Mouse (Mus musculus) bone marrow macrophage, adult 2 months (primary cell): ENCODE data around the gene Foxd2. TPM values are rescaled to one million over a fixed set of nuclear protein-coding genes. Genes with fewer than 3 reads are reported as not detected.

Experiments
- H3K27ac ChIP-seq: 2 replicates; pipeline ENCODE4 v1.5.1; 2012; ENCODE audit warnings: low read depth, low read length; ENCODE audit not compliant: insufficient read depth
- H3K4me1 ChIP-seq: 2 replicates; pipeline ENCODE4 v1.6.1; 2012; ENCODE audit warnings: low read length; ENCODE audit not compliant: control insufficient read depth, insufficient read depth
- H3K4me3 ChIP-seq: 2 replicates; pipeline ENCODE4 v1.5.1; 2012; ENCODE audit warnings: mild to moderate bottlenecking, low read length, moderate library complexity; ENCODE audit not compliant: insufficient read depth
- CTCF ChIP-seq: IDR thresholded peaks from 2 replicates; pipeline ENCODE4 v1.5.1; 2012; ENCODE audit warnings: low read depth, mild to moderate bottlenecking, low read length, moderate library complexity
- POLR2A ChIP-seq: IDR thresholded peaks from 2 replicates; pipeline ENCODE4 v1.6.1; 2012; ENCODE audit warnings: mild to moderate bottlenecking, low read depth, low read length, borderline replicate concordance
- polyA plus RNA-seq: library from polyadenylated mRNA; stranded (reverse); fragments of >200 nt; gene quantifications from 2 replicates; pipeline ENCODE4 v1.2.4, GENCODE M21; 2012; ENCODE audit not compliant: missing spikeins, insufficient read depth, insufficient read length

Foxd2 gene
- polyA plus RNA-seq, 1 experiment, result 0.98 TPM

DNA sequence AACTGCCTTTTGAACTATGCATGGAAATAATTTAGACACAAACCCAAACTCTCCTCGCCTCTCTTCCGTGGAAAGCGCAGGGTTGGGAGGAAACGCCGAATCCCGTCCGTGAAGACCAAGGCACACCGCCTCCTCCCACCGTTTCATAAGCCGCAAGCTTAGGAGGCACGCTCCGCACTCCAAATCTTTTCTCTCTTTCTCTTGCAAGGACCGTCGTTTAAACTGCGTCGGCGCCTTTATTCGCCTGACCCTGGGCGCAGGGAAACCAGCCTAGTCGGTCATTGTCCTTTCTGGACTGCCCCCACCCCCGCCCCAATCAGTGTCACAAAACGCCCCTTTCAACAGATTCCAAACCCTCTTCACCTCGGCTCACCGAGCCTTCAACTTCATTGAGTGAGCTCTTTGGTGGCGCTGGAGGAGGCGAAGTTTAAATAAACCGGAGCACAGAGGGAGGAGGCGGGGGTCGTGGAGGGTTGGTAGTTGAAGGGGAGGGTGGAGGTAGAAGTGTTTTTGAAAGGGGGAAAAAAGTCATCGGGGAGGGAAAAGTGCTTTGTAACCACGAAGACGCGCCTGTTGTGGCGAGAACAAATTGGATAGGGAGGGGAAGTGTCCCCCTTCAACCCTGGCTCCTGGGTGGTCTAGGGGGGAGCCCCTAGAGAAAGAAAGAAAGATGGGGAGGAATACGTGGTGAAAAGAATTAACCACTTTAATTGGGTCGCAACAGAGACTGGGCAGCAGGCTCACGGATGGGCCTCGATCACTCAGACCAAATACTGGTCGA lies 5.8 kb downstream of the Foxd2 start:
- H3K4me1 ChIP-seq, result no peaks in the 10 kb centered on the region
- no peak overlapping the region for H3K4me3 ChIP-seq
- H3K27ac ChIP-seq, result no peak overlapping the region
- TF ChIP-seq CTCF (no peak), POLR2A (no peak)

DNA sequence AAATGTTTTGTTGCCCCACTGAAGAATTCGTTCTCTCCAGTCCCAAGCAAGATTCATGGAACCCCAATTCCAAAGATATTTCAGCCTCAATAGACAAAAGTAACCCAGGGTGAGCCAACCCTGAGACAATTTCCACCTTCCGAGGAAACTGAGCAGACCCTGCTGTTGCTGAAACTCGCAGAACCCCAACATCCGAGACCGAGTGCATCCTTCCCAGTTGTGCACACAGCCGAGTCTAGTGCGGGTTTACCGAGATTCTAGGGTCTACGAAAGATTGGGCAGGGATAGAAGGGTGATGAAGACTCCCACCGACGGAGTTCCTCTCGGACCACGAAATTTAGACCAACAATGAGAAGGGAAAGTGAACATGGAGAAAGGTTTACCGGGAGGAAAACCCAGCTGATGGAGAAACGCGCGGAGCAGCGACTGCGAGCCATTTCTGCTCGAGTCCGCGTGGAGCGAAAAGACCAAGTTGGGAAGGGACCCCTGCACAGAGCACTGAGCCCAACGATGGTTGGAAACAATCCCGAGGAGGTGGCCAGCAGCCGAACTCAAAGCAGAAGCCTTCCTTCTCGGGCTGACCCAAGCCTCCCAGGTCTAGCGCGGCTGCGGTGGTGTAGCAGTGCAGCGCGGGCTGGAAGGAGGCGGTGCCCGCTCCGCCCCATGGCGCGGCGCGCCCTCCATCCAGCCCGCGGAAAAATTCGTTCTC lies 6.9 kb downstream of the Foxd2 start:
- Histone ChIP-seq H3K27ac (no peak overlapping the region), H3K4me3 (no peak overlapping the region), H3K4me1 (no peaks in the 10 kb centered on the region)
- TF ChIP-seq CTCF (no peak), POLR2A (no peak)

DNA sequence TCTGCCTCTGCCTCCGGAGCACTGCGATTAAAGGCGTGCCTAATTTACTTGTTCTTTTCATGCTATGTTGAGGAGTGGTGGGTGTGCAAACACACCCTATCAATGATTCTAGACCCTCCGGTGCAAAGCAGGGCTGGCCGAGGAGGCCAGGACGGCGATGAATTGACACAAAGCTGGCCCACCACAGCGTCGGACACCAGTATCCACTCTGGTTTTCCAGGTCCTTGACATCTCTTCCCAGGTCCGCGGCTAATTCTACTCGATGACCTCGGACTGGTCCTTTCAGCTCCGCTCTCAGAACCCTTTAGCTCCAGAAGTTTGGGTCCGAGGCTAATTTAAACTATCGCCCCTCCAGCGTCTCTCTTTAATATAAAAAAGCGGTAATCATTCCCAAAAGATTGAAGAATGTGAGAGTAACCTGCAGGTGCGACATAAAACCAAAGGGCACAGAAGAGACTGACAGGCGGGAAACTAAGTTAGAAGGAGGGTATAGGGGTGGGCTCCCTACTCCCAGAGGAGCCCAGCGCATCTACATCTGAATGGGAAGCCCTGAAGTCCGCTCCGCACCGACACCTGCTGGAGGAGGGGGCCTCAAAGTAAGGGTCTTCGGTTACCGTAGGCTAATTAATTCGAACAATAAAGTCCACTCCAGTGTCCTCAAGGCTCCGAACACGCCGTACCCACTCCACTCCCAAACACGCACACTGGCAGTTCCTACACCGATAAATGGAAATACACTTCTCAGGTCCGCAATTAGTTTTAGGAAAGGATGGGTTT lies 7.6 kb downstream of the Foxd2 start:
- no peak for TF ChIP-seq POLR2A
- TF ChIP-seq CTCF, result no peak
- H3K4me3 ChIP-seq, result no peak overlapping the region
- H3K4me1 ChIP-seq, result no peaks in the 10 kb centered on the region

DNA sequence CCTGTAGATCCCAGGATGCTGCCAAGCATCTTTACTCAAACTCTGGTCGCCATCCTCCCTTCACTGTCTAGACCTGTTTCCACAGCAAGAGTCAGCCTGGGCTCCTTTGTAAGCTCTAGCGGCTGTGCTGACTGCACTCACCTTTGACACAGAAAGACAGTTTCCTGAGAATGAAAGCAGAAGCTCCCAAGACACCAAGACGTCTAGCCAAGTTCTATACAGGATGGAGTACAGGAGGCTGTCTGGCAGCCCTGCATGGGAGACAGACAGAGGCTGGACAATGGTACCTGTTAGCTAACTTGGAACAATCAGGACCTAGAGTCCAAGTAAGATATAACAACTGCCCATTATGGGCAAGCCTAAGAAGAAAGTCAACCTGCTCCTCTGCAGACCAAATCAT lies 8.8 kb downstream of the Foxd2 start:
- TF ChIP-seq CTCF (no peak), POLR2A (no peak)
- H3K27ac ChIP-seq, result no peak overlapping the region
- H3K4me3 ChIP-seq, result no peak overlapping the region

More for the DNA sequence above, 7.6 kb downstream of the Foxd2 start:
- no peak overlapping the region for H3K27ac ChIP-seq

DNA sequence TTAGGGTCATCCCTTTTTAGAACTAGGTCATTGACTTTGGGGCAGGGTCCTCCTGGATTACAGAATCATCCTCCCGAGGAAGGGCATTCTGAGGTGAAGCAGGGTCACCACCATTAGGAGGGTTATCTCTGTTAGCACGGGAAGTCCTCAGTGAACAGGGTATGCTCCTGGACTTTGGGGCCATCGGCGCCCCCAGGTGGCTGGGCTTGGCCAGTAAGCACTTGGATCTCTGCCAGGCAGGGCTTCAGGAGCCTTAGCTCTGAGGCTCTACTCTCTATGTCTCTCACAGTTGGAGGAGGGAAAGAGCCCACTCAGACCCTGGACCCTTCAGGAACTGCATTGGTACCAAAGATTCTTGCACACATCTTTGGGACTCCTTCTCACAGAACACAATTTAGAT lies 10.8 kb downstream of the Foxd2 start:
- TF ChIP-seq POLR2A (no peak), CTCF (no peak)
- H3K4me3 ChIP-seq, result no peak overlapping the region
- no peak overlapping the region for H3K27ac ChIP-seq
- H3K4me1 ChIP-seq, result no peaks in the 10 kb centered on the region

More for the DNA sequence above, 8.8 kb downstream of the Foxd2 start:
- H3K4me1 ChIP-seq, result no peaks in the 10 kb centered on the region

DNA sequence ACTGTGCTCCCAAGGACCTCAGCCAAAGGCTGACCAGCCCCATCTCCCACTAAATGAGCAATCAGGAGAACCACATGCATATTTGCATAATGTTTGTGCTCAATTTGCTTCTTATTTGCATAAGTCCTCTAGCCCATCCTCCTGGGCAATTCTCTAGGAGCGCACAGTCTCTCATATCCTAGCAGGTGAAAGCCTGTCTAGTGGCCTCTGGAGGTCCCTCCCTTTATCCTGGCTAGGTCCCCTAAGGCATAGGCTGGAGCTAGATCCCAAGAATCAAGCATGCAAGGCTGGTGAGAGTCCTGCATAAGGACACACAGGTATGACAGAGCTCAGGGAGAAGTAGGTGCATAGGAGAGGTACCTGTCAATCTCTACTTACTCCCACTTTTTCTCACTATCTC lies 26.4 kb downstream of the Foxd2 start:
- Histone ChIP-seq H3K27ac (no peak overlapping the region), H3K4me3 (no peak overlapping the region), H3K4me1 (no peaks in the 10 kb centered on the region)
- TF ChIP-seq CTCF (no peak), POLR2A (no peak)

DNA sequence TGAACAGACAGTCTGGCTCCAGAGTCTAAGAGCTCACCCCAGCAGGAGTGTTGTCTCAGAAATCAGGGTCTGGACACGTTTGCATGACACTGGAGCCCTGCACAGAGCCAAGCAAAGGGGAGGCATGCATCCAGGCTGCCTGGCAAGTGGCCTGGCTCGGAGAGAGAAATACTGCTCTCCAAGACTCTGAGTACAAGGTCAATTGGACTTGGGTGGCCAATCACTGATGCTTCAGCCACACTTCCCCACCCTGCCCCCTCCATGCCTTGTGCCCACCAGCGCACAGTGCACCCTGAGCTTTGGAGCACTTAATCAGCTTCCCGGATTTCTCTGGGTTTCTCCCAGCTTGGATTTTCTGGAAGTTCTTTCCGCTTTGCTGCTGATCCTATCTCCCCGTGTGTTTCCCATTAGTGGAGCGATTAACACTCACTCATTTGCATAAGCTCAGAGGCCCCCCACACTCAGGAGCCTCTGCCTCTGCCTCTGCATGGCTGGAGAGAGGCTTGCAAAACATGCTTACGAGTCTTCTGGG lies 32.2 kb downstream of the Foxd2 start:
- TF ChIP-seq POLR2A, result no peak
- TF ChIP-seq CTCF, result no peak

DNA sequence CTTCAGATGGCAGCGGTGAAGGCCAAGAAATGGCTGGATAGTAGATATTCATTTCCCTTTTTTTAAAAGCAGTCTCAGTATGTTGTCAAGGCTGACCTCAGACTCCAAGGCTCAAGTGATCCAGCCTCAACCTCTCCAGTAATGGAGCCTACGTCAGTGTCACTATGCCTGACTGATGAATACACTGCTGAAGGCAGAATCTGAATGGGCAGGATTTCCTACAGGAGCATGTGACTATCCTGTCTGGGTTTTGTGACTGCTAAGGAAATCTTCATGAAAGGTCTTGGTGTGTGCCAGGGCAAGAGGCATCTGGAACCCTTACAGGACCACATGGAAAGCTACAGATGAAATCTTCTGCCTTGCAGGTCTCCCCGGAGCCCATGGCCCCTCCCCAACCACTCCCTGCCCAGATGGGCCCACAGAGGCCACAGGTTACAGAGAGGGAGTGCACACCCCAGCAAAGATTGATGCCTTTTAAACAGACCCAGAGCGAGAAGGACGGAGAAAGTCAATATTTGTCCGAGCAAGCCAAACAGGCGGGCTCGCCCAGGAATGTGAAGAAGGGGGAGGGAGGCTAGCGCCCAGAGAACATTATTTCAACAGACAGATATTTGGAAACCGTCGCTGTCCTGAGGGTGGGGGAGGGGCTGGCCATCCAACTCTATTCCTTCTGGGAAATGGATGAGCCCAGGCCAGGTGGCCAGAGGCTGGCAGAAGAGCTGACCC lies 38.7 kb downstream of the Foxd2 start:
- H3K4me3 ChIP-seq, result no peak overlapping the region
- no peak for TF ChIP-seq POLR2A
- no peak for TF ChIP-seq CTCF
- H3K27ac ChIP-seq, result no peak overlapping the region

More for the DNA sequence above, 32.2 kb downstream of the Foxd2 start:
- Histone ChIP-seq H3K27ac (no peak overlapping the region), H3K4me1 (no peaks in the 10 kb centered on the region), H3K4me3 (no peak overlapping the region)

DNA sequence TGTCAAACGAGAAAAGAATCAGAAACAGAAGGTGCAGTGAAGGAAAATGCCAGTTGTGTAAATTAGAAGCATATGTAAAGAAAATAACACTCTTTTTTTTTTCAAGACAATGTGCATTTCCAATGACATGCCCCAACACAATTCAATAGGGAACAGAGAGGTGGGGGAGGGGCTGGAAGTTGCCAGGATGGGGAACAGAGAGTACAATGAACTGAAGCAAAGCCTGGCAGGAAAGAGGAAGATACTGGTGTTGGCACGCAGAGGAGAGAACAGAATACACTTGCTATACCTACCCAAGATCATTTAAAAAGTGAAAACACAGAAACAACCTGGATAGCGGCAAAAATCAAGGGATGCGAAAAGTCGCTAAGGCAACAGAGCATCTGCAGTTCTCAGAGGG lies 45.5 kb downstream of the Foxd2 start:
- Histone ChIP-seq H3K27ac (no peak overlapping the region), H3K4me3 (no peak overlapping the region), H3K4me1 (no peaks in the 10 kb centered on the region)
- TF ChIP-seq POLR2A, result no peak
- TF ChIP-seq CTCF, result no peak

More for the DNA sequence above, 38.7 kb downstream of the Foxd2 start:
- H3K4me1 ChIP-seq, result no peaks in the 10 kb centered on the region

DNA sequence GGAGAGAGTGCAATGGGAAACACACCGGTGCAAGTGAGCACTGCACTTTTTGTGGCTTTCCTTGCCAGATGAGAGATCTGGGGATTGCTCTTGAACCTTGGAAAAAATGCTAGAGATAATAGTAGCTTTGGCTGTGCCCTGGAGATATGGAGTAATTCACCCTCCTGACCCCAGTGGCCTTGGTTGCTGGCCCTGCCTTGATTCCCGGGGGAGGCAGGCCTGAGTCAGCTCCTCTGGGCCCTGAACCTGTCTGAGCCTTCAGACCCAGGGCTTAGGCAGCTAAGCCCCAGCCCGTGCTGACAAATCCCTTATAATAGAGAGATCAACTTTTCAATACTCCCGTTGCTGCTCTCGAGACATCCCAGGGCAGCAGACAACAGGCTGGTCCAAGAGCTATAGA lies 50.2 kb downstream of the Foxd2 start:
- Histone ChIP-seq H3K4me3 (no peak overlapping the region), H3K4me1 (no peaks in the 10 kb centered on the region), H3K27ac (no peak overlapping the region)
- no peak for TF ChIP-seq POLR2A
- TF ChIP-seq CTCF, result no peak

Other genes with a start within 250 kb of the Foxd2 start
- gene Gm12830, start 87.2 kb downstream of the Foxd2 start, polyA plus RNA-seq, result not detected in 2 replicates
- not detected in 2 replicates for gene Foxe3, start 17.1 kb upstream of the Foxd2 start, polyA plus RNA-seq
- gene Cmpk1, start 78.4 kb upstream of the Foxd2 start, polyA plus RNA-seq, result 143 and 149 TPM in 2 replicates
- 8.1 and 9.5 TPM in 2 replicates for gene Stil, start 91.3 kb upstream of the Foxd2 start, polyA plus RNA-seq
- gene Tal1, start 147.6 kb upstream of the Foxd2 start, polyA plus RNA-seq, result 4.1 and 4.4 TPM in 2 replicates
- 1.5 and 2.0 TPM in 2 replicates for gene Pdzk1ip1, start 179.8 kb upstream of the Foxd2 start, polyA plus RNA-seq
- gene Cyp4x1, start 225.4 kb upstream of the Foxd2 start, polyA plus RNA-seq, result not detected in 2 replicates